Comparison of ENCODE assay signal across 8 mouse cellular contexts in genomic region chr15:95805022-95805471, GRCm38 (mm10). TPM values are rescaled to one million over a fixed set of nuclear protein-coding genes. Genes with fewer than 3 reads are reported as not detected.
A peak's percentile ranks its signal among the peaks of the same experiment; 100 is the strongest.
DNase-seq lines count a peak whose midpoint lies in the region; ATAC-seq and TF ChIP-seq lines count a peak whose summit lies in the region.

No protein-coding gene starts in this region.

- peaks cover 22% of the 10 kb centered on the region; the same call in 1 of the 2 replicates for H3K4me1 ChIP-seq in lung, postnatal 0 days (ENCODE audit: insufficient read depth, low read depth, low read length)
- peaks cover 31% of the 10 kb centered on the region for H3K4me1 ChIP-seq in lung, adult 2 months (ENCODE audit: control insufficient read depth, insufficient read depth, low read length)
- H3K4me1 ChIP-seq in hindbrain, postnatal 0 days (ENCODE audit: insufficient read depth, low read length), result peaks cover 16% of the 10 kb centered on the region
- H3K4me1 ChIP-seq in neural tube, embryonic 14.5 days (ENCODE audit: control insufficient read depth, insufficient read depth, low read length), result peaks cover 5% of the 10 kb centered on the region; the same call in 1 of the 2 replicates

- peak; percentile 29 for DNase-seq in lung, postnatal 0 days (ENCODE audit: low spot score)
- no peak for DNase-seq in lung, adult 2 months
- DNase-seq in adrenal gland, postnatal 14 days, result peak; percentile 63
- peak; percentile 23 for DNase-seq in hindbrain, postnatal 0 days (ENCODE audit: low spot score)
- DNase-seq in T-cell, adult 2 months (ENCODE audit: low spot score), result no peak
- no peak for DNase-seq in urinary bladder, postnatal 4 days (ENCODE audit: low spot score in 2 of 2)

- TF ChIP-seq POLR2A in lung, adult 2 months (IDR thresholded peaks at IDR 0.05; ENCODE audit: borderline replicate concordance, extremely low read depth, low read depth, low read length), result no peak

- TF ChIP-seq EP300 in lung, postnatal 0 days (IDR thresholded peaks at IDR 0.05), result no peak

- H3K9me3 ChIP-seq in lung, postnatal 0 days (ENCODE audit: low read length), result no peaks in the 10 kb centered on the region
- no peaks in the 10 kb centered on the region for H3K9me3 ChIP-seq in hindbrain, postnatal 0 days (ENCODE audit: low read length)
- no peaks in the 10 kb centered on the region for H3K9me3 ChIP-seq in neural tube, embryonic 14.5 days (ENCODE audit: control insufficient read depth, low read length)

- H3K36me3 ChIP-seq in lung, postnatal 0 days (ENCODE audit: insufficient read depth, low read length), result no peaks in the 10 kb centered on the region
- no peaks in the 10 kb centered on the region for H3K36me3 ChIP-seq in hindbrain, postnatal 0 days (ENCODE audit: insufficient read depth, low read length)
- no peaks in the 10 kb centered on the region for H3K36me3 ChIP-seq in neural tube, embryonic 14.5 days (ENCODE audit: control insufficient read depth, insufficient read depth, low read length)

- H3K4me2 ChIP-seq in lung, postnatal 0 days (replicated peaks; ENCODE audit: low read depth, low read length), result no peak overlapping the region
- H3K4me2 ChIP-seq in hindbrain, postnatal 0 days (ENCODE audit: low read depth, low read length), result no peak overlapping the region
- no peak overlapping the region for H3K4me2 ChIP-seq in neural tube, embryonic 14.5 days (ENCODE audit: low read depth, low read length)

- 0 out of 2 replicates have a peak, but pooled peaks have one; percentile 6 for ATAC-seq in lung, postnatal 0 days
- ATAC-seq in hindbrain, postnatal 0 days, result no peak
- ATAC-seq in neural tube, embryonic 14.5 days (ENCODE audit: low read depth), result no peak
- no peak for ATAC-seq in cerebellum, adult (ENCODE audit: insufficient number of reproducible peaks, low FRiP score, low TSS enrichment)

- WGBS in lung, postnatal 0 days, result 42% methylated on average over 5 of the region's 5 CpGs
- 36% methylated on average over 5 of the region's 5 CpGs for WGBS in lung, adult 2 months
- 53% methylated on average over 5 of the region's 5 CpGs for WGBS in hindbrain, postnatal 0 days
- WGBS in neural tube, embryonic 14.5 days, result 50% methylated on average over 5 of the region's 5 CpGs

- H3K27me3 ChIP-seq in lung, postnatal 0 days (replicated peaks; ENCODE audit: insufficient read depth, low read length), result no peaks in the 10 kb centered on the region
- H3K27me3 ChIP-seq in hindbrain, postnatal 0 days (ENCODE audit: insufficient read depth, low read length), result no peaks in the 10 kb centered on the region
- no peaks in the 10 kb centered on the region for H3K27me3 ChIP-seq in neural tube, embryonic 14.5 days (ENCODE audit: control insufficient read depth, insufficient read depth, low read length)

- TF ChIP-seq CTCF in lung, postnatal 0 days (IDR thresholded peaks at IDR 0.05), result no peak; the same call in 1 of the 2 replicates
- no peak for TF ChIP-seq CTCF in lung, adult 2 months (IDR thresholded peaks at IDR 0.05; ENCODE audit: insufficient read depth, low read length)
- TF ChIP-seq CTCF in hindbrain, postnatal 0 days (IDR thresholded peaks at IDR 0.05; ENCODE audit: low read depth), result no peak

- peak overlapping the region; percentile 83 for H3K27ac ChIP-seq in lung, postnatal 0 days (ENCODE audit: low read length)
- H3K27ac ChIP-seq in hindbrain, postnatal 0 days, result peak overlapping the region; percentile 68; the same call in 1 of the 2 replicates
- 0 out of 2 replicates have a peak overlapping the region, but pooled peaks have one; percentile 31 for H3K27ac ChIP-seq in neural tube, embryonic 14.5 days (ENCODE audit: low read depth, low read length)

- H3K9ac ChIP-seq in lung, postnatal 0 days (replicated peaks; ENCODE audit: low read depth), result no peak overlapping the region
- H3K9ac ChIP-seq in hindbrain, postnatal 0 days (replicated peaks; ENCODE audit: low read length), result no peak overlapping the region
- H3K9ac ChIP-seq in neural tube, embryonic 14.5 days (replicated peaks; ENCODE audit: low read depth, low read length), result no peak overlapping the region

- no peak overlapping the region for H3K4me3 ChIP-seq in lung, postnatal 0 days (ENCODE audit: low read depth, low read length)
- no peak overlapping the region for H3K4me3 ChIP-seq in lung, adult 2 months (replicated peaks; ENCODE audit: extremely low read depth, low read depth, low read length)
- H3K4me3 ChIP-seq in hindbrain, postnatal 0 days (ENCODE audit: low read length), result no peak overlapping the region
- H3K4me3 ChIP-seq in neural tube, embryonic 14.5 days (ENCODE audit: low read depth, low read length), result no peak overlapping the region

RNA-seq across cellular contexts. Expression of gene Ano6, which starts 14.4 kb away (rescaled TPM):
- 37.5 and 38.9 TPM in 2 replicates for polyA plus RNA-seq in lung, postnatal 0 days (2015; fragmentation: Nextera tagmentation; extraction: Ambion mirVana)
- polyA plus RNA-seq in lung, adult 2 months (2012; rRNA removed), result 47.6 and 63.1 TPM in 2 replicates
- total RNA-seq in adrenal gland, postnatal 14 days (2021), result 57.2 and 69.4 TPM in 2 replicates
- total RNA-seq in hindbrain, postnatal 0 days (2014; rRNA removed), result 28.9 and 34.3 TPM in 2 replicates
- polyA plus RNA-seq in hindbrain, postnatal 0 days (2015; fragmentation: Nextera tagmentation; extraction: Ambion mirVana), result 19.2 and 21.5 TPM in 2 replicates
- 32.3 and 36.8 TPM in 2 replicates for polyA plus RNA-seq in neural tube, embryonic 14.5 days (2014; fragmentation: Nextera tagmentation; extraction: Ambion mirVana)

Comparison
In these comparisons a context has a peak if more than half of its experiments do, and no peak if none do; other contexts are left out.
1. DNase-seq: peak in lung, postnatal 0 days (single experiment), adrenal gland, postnatal 14 days (single experiment) and hindbrain, postnatal 0 days (single experiment); none in lung, adult 2 months (single experiment), T-cell, adult 2 months (single experiment) and urinary bladder, postnatal 4 days (0 of 2).
2. H3K27ac ChIP-seq: peak in every context shown above with its lines; median percentile 83 in lung, postnatal 0 days; 68 in hindbrain, postnatal 0 days; 31 in neural tube, embryonic 14.5 days.